Mouse (Mus musculus) adrenal gland, postnatal 4 days (tissue): ENCODE results near the gene Gm11639. TPM values are rescaled to one million over a fixed set of nuclear protein-coding genes. Genes with fewer than 3 reads are reported as not detected.

Experiments
- DNase-seq, 2 experiments: peaks; one replicate each; pipeline ENCODE4 v3.0.0; 2021 to 2022; ENCODE audit warnings: low spot score in 2 of 2, mixed read lengths in 2 of 2
- total RNA-seq, 2 experiments: library from RNA; stranded (reverse); gene quantifications; 2 replicates each; pipeline ENCODE4 v1.2.3; 2021

Gene Gm11639
- total RNA-seq, 2 experiments from 2014 or later, result 0.06 to 0.11 TPM

- no peak for DNase-seq
Measured at GRCm38 (mm10) chr11:104704097-104704496, 18.6 kb downstream of the Gm11639 start.

- DNase-seq, result no peak
Measured at GRCm38 (mm10) chr11:104707084-104707483, 21.6 kb downstream of the Gm11639 start.

- no peak for DNase-seq
Measured at GRCm38 (mm10) chr11:104744995-104745568, 59.6 kb downstream of the Gm11639 start.

- DNase-seq, result no peak
Measured at GRCm38 (mm10) chr11:104765762-104766161, 80.3 kb downstream of the Gm11639 start.

- no peak for DNase-seq
Measured at GRCm38 (mm10) chr11:104767068-104767467, 81.6 kb downstream of the Gm11639 start.

GRCm38 (mm10) chr11:104768072-104768471 is 82.6 kb downstream of the Gm11639 start:
- DNase-seq, result no peak

GRCm38 (mm10) chr11:104778796-104779195 is 93.3 kb downstream of the Gm11639 start:
- no peak for DNase-seq

GRCm38 (mm10) chr11:104944723-104945122 is 259.2 kb downstream of the Gm11639 start:
- DNase-seq, result no peak

- no peak for DNase-seq
Measured at GRCm38 (mm10) chr11:104952349-104952748, 266.8 kb downstream of the Gm11639 start.

- no peak for DNase-seq
Measured at GRCm38 (mm10) chr11:104967862-104968261, 282.4 kb downstream of the Gm11639 start.

- DNase-seq, result no peak
Measured at GRCm38 (mm10) chr11:104968388-104968787, 282.9 kb downstream of the Gm11639 start.

- no peak for DNase-seq
Measured at GRCm38 (mm10) chr11:104971322-104971721, 285.8 kb downstream of the Gm11639 start.

GRCm38 (mm10) chr11:104972480-104972879 is 287.0 kb downstream of the Gm11639 start:
- no peak for DNase-seq

GRCm38 (mm10) chr11:104977976-104978375 is 292.5 kb downstream of the Gm11639 start:
- DNase-seq, result no peak

- no peak for DNase-seq
Measured at GRCm38 (mm10) chr11:104981342-104982055, 296.0 kb downstream of the Gm11639 start.

GRCm38 (mm10) chr11:105009232-105009631 is 323.7 kb downstream of the Gm11639 start:
- no peak for DNase-seq

GRCm38 (mm10) chr11:105021071-105021470 is 335.6 kb downstream of the Gm11639 start:
- no peak for DNase-seq

- DNase-seq, result no peak
Measured at GRCm38 (mm10) chr11:105028744-105029348, 343.3 kb downstream of the Gm11639 start.

- DNase-seq, result no peak
Measured at GRCm38 (mm10) chr11:105029525-105029924, 344.0 kb downstream of the Gm11639 start.

- DNase-seq, result no peak
Measured at GRCm38 (mm10) chr11:105030229-105030628, 344.7 kb downstream of the Gm11639 start.

GRCm38 (mm10) chr11:105031103-105031502 is 345.6 kb downstream of the Gm11639 start:
- no peak for DNase-seq

- no peak for DNase-seq
Measured at GRCm38 (mm10) chr11:105035081-105035480, 349.6 kb downstream of the Gm11639 start.
